Mouse (Mus musculus) bone marrow, adult 2 months (tissue): ENCODE measurements at regions not wholly inside any gene's neighbourhood (a gene's known extent, or its start where the extent isn't known, plus 50 kb on each side); places are given as distances from the start of the nearest gene placed in this dataset.

ENCODE experiments used
- CTCF ChIP-seq: fragments of 200-500 bp; IDR thresholded peaks from 2 replicates; pipeline ENCODE4 v1.5.1; 2011; ENCODE audit warnings: low read length, control low read depth; ENCODE audit not compliant: control insufficient read depth, insufficient read depth
- POLR2A ChIP-seq: fragments of 200-500 bp; IDR thresholded peaks from 2 replicates; pipeline ENCODE4 v1.6.1; 2011; ENCODE audit warnings: low read depth, mild to moderate bottlenecking, control low read depth, low read length, borderline replicate concordance; ENCODE audit not compliant: control insufficient read depth

DNA sequence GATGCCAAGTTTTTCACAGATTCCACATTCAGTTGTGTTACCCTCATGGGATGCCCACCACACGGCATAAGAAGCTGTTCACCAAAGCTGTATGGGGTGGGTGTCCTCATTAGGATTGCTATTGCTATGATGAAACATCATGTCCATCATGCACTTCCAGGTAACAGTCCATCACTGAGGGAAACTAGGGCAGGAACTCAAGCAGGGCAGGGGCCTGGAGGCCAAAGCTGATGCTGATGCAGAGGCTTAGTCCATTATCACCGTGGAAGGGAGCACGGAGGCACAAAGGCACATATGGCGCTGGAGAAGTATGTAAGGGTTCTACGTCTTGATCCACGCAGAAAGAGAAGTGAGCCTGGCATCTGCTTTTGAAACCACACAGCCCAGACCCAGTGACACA lies 97.4 kb upstream of the Jade1 start:
- TF ChIP-seq CTCF: no peak
- TF ChIP-seq POLR2A: no peak
